Mouse (Mus musculus) left cerebral cortex, adult 8-10 months (tissue): ENCODE measurements around the gene Abcf3. TPM values are rescaled to one million over a fixed set of nuclear protein-coding genes. Genes with fewer than 3 reads are reported as not detected.
A peak's percentile ranks its signal among the peaks of the same experiment; 100 is the strongest.

Experiments
- DNase-seq, 2 experiments: peaks; one replicate each; pipeline ENCODE4 v3.0.0; 2022; ENCODE audit warnings: low spot score in 2 of 2
- total RNA-seq, 4 experiments: library from RNA; stranded (reverse); gene quantifications; 2 replicates each; pipeline ENCODE4 v1.2.4; 2022

The Abcf3 gene
- total RNA-seq, 4 experiments from 2014 or later, result 102 to 130 (median 119) TPM

GRCm38 (mm10) chr16:20540438-20540837 is 7.9 kb upstream of the Abcf3 start:
- DNase-seq, result no peak

GRCm38 (mm10) chr16:20545696-20546095 is 2.7 kb upstream of the Abcf3 start:
- DNase-seq, result no peak

- no peak for DNase-seq
Measured at GRCm38 (mm10) chr16:20547423-20547822, 954 bp upstream of the Abcf3 start.

GRCm38 (mm10) chr16:20549161-20549560 is 784 bp downstream of the Abcf3 start:
- no peak for DNase-seq

- DNase-seq, result no peak
Measured at GRCm38 (mm10) chr16:20551691-20552090, 3.3 kb downstream of the Abcf3 start.

- no peak for DNase-seq
Measured at GRCm38 (mm10) chr16:20552594-20552993, 4.2 kb downstream of the Abcf3 start.

GRCm38 (mm10) chr16:20555000-20555399 is 6.6 kb downstream of the Abcf3 start:
- DNase-seq, result no peak

- no peak for DNase-seq
Measured at GRCm38 (mm10) chr16:20557381-20557780, 9.0 kb downstream of the Abcf3 start.

GRCm38 (mm10) chr16:20565075-20565474 is 16.7 kb downstream of the Abcf3 start:
- no peak for DNase-seq

GRCm38 (mm10) chr16:20589366-20589938 is 41.1 kb downstream of the Abcf3 start, which contains the start of gene Vwa5b2:
TSS of gene Vwa5b2 (plus strand) at chr16:20589471.
- peak in 1 of 2 experiments; percentile 20 for DNase-seq

GRCm38 (mm10) chr16:20589939-20590679 is 41.7 kb downstream of the Abcf3 start:
- peak in 1 of 2 experiments; percentile 64 for DNase-seq

GRCm38 (mm10) chr16:20590680-20591038 is 42.3 kb downstream of the Abcf3 start:
- DNase-seq, result no peak

- DNase-seq, result no peak
Measured at GRCm38 (mm10) chr16:20591076-20591705, 42.8 kb downstream of the Abcf3 start.

GRCm38 (mm10) chr16:20595060-20595673 is 46.8 kb downstream of the Abcf3 start:
- no peak for DNase-seq

- no peak for DNase-seq
Measured at GRCm38 (mm10) chr16:20595737-20596136, 47.4 kb downstream of the Abcf3 start.

GRCm38 (mm10) chr16:20596687-20597441 is 48.5 kb downstream of the Abcf3 start:
- no peak for DNase-seq

- no peak for DNase-seq
Measured at GRCm38 (mm10) chr16:20600511-20600910, 52.1 kb downstream of the Abcf3 start.

- DNase-seq, result no peak
Measured at GRCm38 (mm10) chr16:20604705-20605104, 56.3 kb downstream of the Abcf3 start.

- peak in 1 of 2 experiments; percentile 73 for DNase-seq
Measured at GRCm38 (mm10) chr16:20610501-20611356, 62.4 kb downstream of the Abcf3 start.
